Mouse (Mus musculus) gastrocnemius, postnatal 36 days (tissue): ENCODE data around the gene Cdh11. TPM values are rescaled to one million over a fixed set of nuclear protein-coding genes. Genes with fewer than 3 reads are reported as not detected.

Experiments used
- microRNA-seq, 2 experiments: library from miRNA; unstranded; fragments of <30 nt; microRNA quantifications; one replicate each; pipeline ENCODE4 v1.2.0; 2021
- total RNA-seq, 2 experiments: library from RNA; stranded (reverse); gene quantifications; 2 replicates each; pipeline ENCODE4 v1.2.3; 2021

The Cdh11 gene
- total RNA-seq, 2 experiments from 2014 or later, result 0.97 to 1.7 TPM

Small RNAs within 50 kb of the gene (microRNA-seq; reads per million reads assigned to microRNA genes)
- gene Gm26301, result 0 reads per million in 2 experiments
